Mouse (Mus musculus) thymus, adult 2 months (tissue): ENCODE measurements at regions not wholly inside any gene's neighbourhood (a gene's known extent, or its start where the extent isn't known, plus 50 kb on each side); places are given as distances from the start of the nearest gene placed in this dataset.

ENCODE experiments used
- DNase-seq: peaks from one replicate; pipeline ENCODE4 v3.0.0; 2021
- H3K27ac ChIP-seq: fragments of 200-500 bp; 2 replicates; pipeline ENCODE4 v1.5.1; 2012; ENCODE audit warnings: low read length, control low read depth; ENCODE audit not compliant: control insufficient read depth, insufficient read depth
- H3K27me3 ChIP-seq: fragments of 200-500 bp; 2 replicates; pipeline ENCODE4 v1.6.1; 2012; ENCODE audit warnings: mild to moderate bottlenecking, low read length, moderate library complexity, mixed read lengths; ENCODE audit not compliant: control insufficient read depth, insufficient read depth
- H3K36me3 ChIP-seq: fragments of 200-500 bp; 2 replicates; pipeline ENCODE4 v1.6.1; 2012; ENCODE audit warnings: mild to moderate bottlenecking, low read length, moderate library complexity; ENCODE audit not compliant: control insufficient read depth, insufficient read depth
- H3K4me1 ChIP-seq: fragments of 200-500 bp; replicated peaks from 2 replicates; pipeline ENCODE4 v1.6.1; 2012; ENCODE audit warnings: low read length; ENCODE audit not compliant: control insufficient read depth, insufficient read depth
- H3K4me3 ChIP-seq: fragments of 200-500 bp; 2 replicates; pipeline ENCODE4 v1.5.1; 2012; ENCODE audit warnings: mild to moderate bottlenecking, low read length, control low read depth, moderate library complexity; ENCODE audit not compliant: control insufficient read depth, insufficient read depth
- CTCF ChIP-seq: fragments of 200-500 bp; IDR thresholded peaks from 2 replicates; pipeline ENCODE4 v1.5.1; 2012; ENCODE audit warnings: mild to moderate bottlenecking, control low read depth, low read length, moderate library complexity, borderline replicate concordance; ENCODE audit not compliant: control insufficient read depth, poor library complexity, insufficient read depth; ENCODE audit errors: extremely low read depth
- POLR2A ChIP-seq: fragments of 200-500 bp; IDR thresholded peaks from 2 replicates; pipeline ENCODE4 v1.6.1; 2012; ENCODE audit warnings: mild to moderate bottlenecking, low read length, control low read depth, moderate library complexity; ENCODE audit not compliant: control insufficient read depth, poor library complexity, insufficient read depth; ENCODE audit errors: extremely low read depth
- WGBS: fragments of 180-500 bp; shearing (Covaris S2); methylation state at CpG from one replicate; pipeline ENCODE4 v1.1.7; 2018; 5-methylcytosine and 5-hydroxymethylcytosine counted together

- TF ChIP-seq POLR2A (no peak), CTCF (no peak)
- DNase-seq = no peak
- H3K27ac ChIP-seq = no peak overlapping the region
- no peaks in the 10 kb centered on the region for H3K4me1 ChIP-seq
- H3K36me3 ChIP-seq = no peaks in the 10 kb centered on the region
- H3K4me3 ChIP-seq = no peak overlapping the region
- no peaks in the 10 kb centered on the region for H3K27me3 ChIP-seq
- 93% methylated on average over 2 of the region's 2 CpGs for WGBS
Observed at GRCm38 (mm10) chr10:39254561-39254960, 91.0 kb upstream of the Ccn6 start.

GRCm38 (mm10) chr10:39250039-39250438 is 86.4 kb upstream of the Ccn6 start:
- no peaks in the 10 kb centered on the region for H3K36me3 ChIP-seq
- TF ChIP-seq CTCF (no peak), POLR2A (no peak)
- WGBS = 81% methylated on average over 3 of the region's 3 CpGs
- no peak overlapping the region for H3K27ac ChIP-seq
- H3K27me3 ChIP-seq = no peaks in the 10 kb centered on the region
- H3K4me1 ChIP-seq = no peaks in the 10 kb centered on the region
- no peak for DNase-seq
- no peak overlapping the region for H3K4me3 ChIP-seq

- Histone ChIP-seq H3K27me3 (no peaks in the 10 kb centered on the region), H3K4me3 (no peak overlapping the region), H3K4me1 (no peaks in the 10 kb centered on the region), H3K36me3 (no peaks in the 10 kb centered on the region), H3K27ac (no peak overlapping the region)
- WGBS = 92% methylated on average over 4 of the region's 4 CpGs
- no peak for DNase-seq
- no peak for TF ChIP-seq CTCF
Observed at GRCm38 (mm10) chr10:39248486-39248885, 84.9 kb upstream of the Ccn6 start.

GRCm38 (mm10) chr10:39246984-39247383 is 83.4 kb upstream of the Ccn6 start:
- Histone ChIP-seq H3K4me3 (no peak overlapping the region), H3K4me1 (peaks cover 5% of the 10 kb centered on the region), H3K27ac (no peak overlapping the region), H3K36me3 (no peaks in the 10 kb centered on the region), H3K27me3 (no peaks in the 10 kb centered on the region)
- no peak for DNase-seq
- 75% methylated on average over 3 of the region's 3 CpGs for WGBS
- TF ChIP-seq POLR2A = no peak
- no peak for TF ChIP-seq CTCF

GRCm38 (mm10) chr10:39245141-39245540 is 81.5 kb upstream of the Ccn6 start:
- Histone ChIP-seq H3K4me3 (no peak overlapping the region), H3K36me3 (no peaks in the 10 kb centered on the region), H3K4me1 (peaks cover 10% of the 10 kb centered on the region), H3K27ac (no peak overlapping the region), H3K27me3 (no peaks in the 10 kb centered on the region)
- TF ChIP-seq CTCF = no peak
- TF ChIP-seq POLR2A = no peak
- no peak for DNase-seq
- WGBS = 91% methylated on average over 4 of the region's 4 CpGs

GRCm38 (mm10) chr10:39244061-39244460 is 80.5 kb upstream of the Ccn6 start:
- DNase-seq = no peak
- H3K36me3 ChIP-seq = no peaks in the 10 kb centered on the region
- no peak for TF ChIP-seq POLR2A
- no peak for TF ChIP-seq CTCF
- H3K4me3 ChIP-seq = no peak overlapping the region
- 94% methylated on average over 6 of the region's 6 CpGs for WGBS
- H3K4me1 ChIP-seq = peaks cover 13% of the 10 kb centered on the region
- no peaks in the 10 kb centered on the region for H3K27me3 ChIP-seq
- no peak overlapping the region for H3K27ac ChIP-seq

- Histone ChIP-seq H3K4me3 (no peak overlapping the region), H3K27me3 (no peaks in the 10 kb centered on the region), H3K27ac (no peak overlapping the region), H3K36me3 (no peaks in the 10 kb centered on the region), H3K4me1 (peaks cover 13% of the 10 kb centered on the region)
- WGBS = 94% methylated on average over 5 of the region's 5 CpGs
- no peak for DNase-seq
- TF ChIP-seq POLR2A (no peak), CTCF (no peak)
Observed at GRCm38 (mm10) chr10:39242398-39242797, 78.8 kb upstream of the Ccn6 start.

- DNase-seq = no peak
- 22% methylated on average over 6 of the region's 6 CpGs for WGBS
- H3K27ac ChIP-seq = no peak overlapping the region
Observed at GRCm38 (mm10) chr10:39241922-39242321, 78.3 kb upstream of the Ccn6 start.

More at GRCm38 (mm10) chr10:39241922-39242321, 78.3 kb upstream of the Ccn6 start:
- H3K27me3 ChIP-seq = no peaks in the 10 kb centered on the region
- H3K4me3 ChIP-seq = no peak overlapping the region
- no peaks in the 10 kb centered on the region for H3K36me3 ChIP-seq
- TF ChIP-seq POLR2A = no peak
- H3K4me1 ChIP-seq = peaks cover 13% of the 10 kb centered on the region
